Mouse (Mus musculus) hindbrain, embryonic 15.5 days (tissue): ENCODE data around the gene Sec61a1. TPM values are rescaled to one million over a fixed set of nuclear protein-coding genes. Genes with fewer than 3 reads are reported as not detected.
A peak's percentile ranks its signal among the peaks of the same experiment; 100 is the strongest.

Source experiments
- ATAC-seq: fragments of 200-750 bp; cut with Nextera tagmentation; 2 replicates; pipeline ENCODE4 v1.8.0; 2017; ENCODE audit warnings: low read depth, moderate number of reproducible peaks, moderate TSS enrichment; ENCODE audit not compliant: low FRiP score
- H3K27ac ChIP-seq: fragments of 300-500 bp; sonication (generic); replicated peaks from 2 replicates; pipeline ENCODE4 v1.5.1; 2015; ENCODE audit warnings: mild to moderate bottlenecking, inconsistent platforms
- H3K27me3 ChIP-seq: fragments of 300-500 bp; sonication (generic); 2 replicates; pipeline ENCODE4 v1.6.1; 2015; ENCODE audit warnings: control low read depth, inconsistent platforms
- H3K36me3 ChIP-seq: fragments of 300-500 bp; sonication (generic); 2 replicates; pipeline ENCODE4 v1.6.1; 2015; ENCODE audit warnings: control low read depth, inconsistent platforms
- H3K4me1 ChIP-seq: fragments of 300-500 bp; sonication (generic); replicated peaks from 2 replicates; pipeline ENCODE4 v1.6.1; 2015; ENCODE audit warnings: control low read depth, inconsistent platforms
- H3K4me2 ChIP-seq: fragments of 300-500 bp; sonication (generic); 2 replicates; pipeline ENCODE4 v1.6.1; 2015; ENCODE audit warnings: moderate library complexity, mild to moderate bottlenecking, inconsistent platforms
- H3K4me3 ChIP-seq: fragments of 300-500 bp; sonication (generic); 2 replicates; pipeline ENCODE4 v1.5.1; 2015; ENCODE audit warnings: mild to moderate bottlenecking, inconsistent platforms
- H3K9ac ChIP-seq: fragments of 300-500 bp; sonication (generic); 2 replicates; pipeline ENCODE4 v1.6.1; 2015; ENCODE audit warnings: inconsistent platforms
- H3K9me3 ChIP-seq: fragments of 300-500 bp; sonication (generic); 2 replicates; pipeline ENCODE4 v1.6.1; 2016; ENCODE audit warnings: control low read depth, inconsistent platforms
- WGBS: fragments of 180-500 bp; shearing (Covaris S2); methylation state at CpG from one replicate; pipeline ENCODE4 v1.1.7; 2015; 5-methylcytosine and 5-hydroxymethylcytosine counted together
- polyA plus RNA-seq: library from polyadenylated mRNA; unstranded; fragments of >200 nt; fragmentation: Nextera tagmentation; extraction: Ambion mirVana; gene quantifications from 2 replicates; pipeline ENCODE4 v1.2.1, GENCODE M21; 2015

Sec61a1 gene
- polyA plus RNA-seq, 1 experiment from 2014 or later: 160 TPM

DNA sequence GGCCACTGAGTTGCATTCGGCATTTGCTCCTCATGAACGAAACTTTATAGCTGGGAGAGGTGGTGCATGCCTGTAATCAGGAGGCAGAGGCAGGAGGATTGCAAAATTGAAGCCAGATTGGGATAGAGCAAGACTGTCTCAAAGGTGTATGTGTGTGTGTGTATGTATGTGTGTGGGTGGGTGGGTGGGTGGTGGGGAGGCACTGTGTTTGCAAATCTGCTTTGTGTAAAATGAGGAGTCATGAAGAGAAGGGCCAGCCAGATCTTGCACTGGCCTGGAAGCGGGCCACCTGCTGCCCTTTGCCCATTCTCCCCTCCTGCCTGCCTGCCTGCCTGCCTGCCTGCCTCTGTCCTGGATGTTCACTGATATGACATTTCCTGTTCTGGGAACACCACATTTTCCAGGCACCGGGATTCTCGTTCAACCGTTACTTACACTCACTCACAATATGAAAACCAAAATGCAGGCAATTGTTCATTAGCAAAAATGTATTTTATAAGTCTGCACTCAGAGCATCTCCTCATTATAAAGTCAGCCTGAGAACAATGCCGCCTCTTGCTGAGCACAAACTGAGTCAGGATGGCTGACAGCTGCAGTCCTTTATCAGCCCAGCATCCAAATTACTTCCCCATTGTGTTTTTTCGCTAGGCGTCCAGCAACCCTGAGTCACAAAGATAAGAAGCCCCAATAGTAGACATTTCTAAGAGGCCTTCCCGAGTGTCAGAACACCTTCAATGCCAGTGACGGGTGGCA, 26.1 kb upstream of the Sec61a1 start:
- Histone ChIP-seq H3K27ac (peak overlapping the region; percentile 4; the same call in 1 of the 2 replicates), H3K4me3 (no peak overlapping the region), H3K27me3 (no peaks in the 10 kb centered on the region), H3K4me2 (no peak overlapping the region), H3K36me3 (no peaks in the 10 kb centered on the region), H3K4me1 (peaks cover 13% of the 10 kb centered on the region), H3K9me3 (no peaks in the 10 kb centered on the region), H3K9ac (no peak overlapping the region; the same call in 1 of the 2 replicates)
- no peak for ATAC-seq
- WGBS: 23% methylated on average over 11 of the region's 11 CpGs

DNA sequence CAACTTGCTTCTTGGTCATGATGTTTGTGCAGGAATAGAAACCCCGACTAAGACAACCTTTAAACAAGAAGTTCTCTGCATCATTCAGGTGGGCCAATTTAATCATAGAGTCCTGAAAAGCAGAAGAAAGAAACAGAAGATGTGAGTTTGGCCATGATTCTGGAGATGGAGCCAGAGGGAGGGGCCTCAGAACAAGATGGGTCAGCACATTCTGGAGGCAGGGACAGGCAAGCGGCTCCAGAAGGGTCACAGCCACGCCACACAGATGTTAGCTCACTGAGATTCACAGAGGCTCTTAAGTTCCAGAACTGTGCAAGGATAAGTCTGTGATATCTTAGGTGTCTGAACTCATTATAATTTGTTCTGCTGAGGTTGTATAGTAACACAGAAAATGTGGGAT, 25.5 kb upstream of the Sec61a1 start:
- H3K9ac ChIP-seq: no peak overlapping the region
- ATAC-seq: no peak
- no peak overlapping the region for H3K27ac ChIP-seq
- no peak overlapping the region for H3K4me3 ChIP-seq
- H3K4me2 ChIP-seq: no peak overlapping the region
- no peaks in the 10 kb centered on the region for H3K27me3 ChIP-seq
- peaks cover 11% of the 10 kb centered on the region for H3K4me1 ChIP-seq
- WGBS: 86% methylated on average over 3 of the region's 3 CpGs
- no peaks in the 10 kb centered on the region for H3K9me3 ChIP-seq
- no peaks in the 10 kb centered on the region for H3K36me3 ChIP-seq

- Histone ChIP-seq H3K27me3 (no peaks in the 10 kb centered on the region), H3K27ac (no peak overlapping the region), H3K9ac (no peak overlapping the region), H3K4me2 (no peak overlapping the region), H3K9me3 (no peaks in the 10 kb centered on the region), H3K36me3 (no peaks in the 10 kb centered on the region), H3K4me3 (no peak overlapping the region), H3K4me1 (peaks cover 6% of the 10 kb centered on the region)
- 60% methylated on average over 2 of the region's 2 CpGs for WGBS
- ATAC-seq: no peak
These were observed 21.5 kb upstream of the Sec61a1 start for GRCm38 (mm10) chr6:88540093-88540755.

DNA sequence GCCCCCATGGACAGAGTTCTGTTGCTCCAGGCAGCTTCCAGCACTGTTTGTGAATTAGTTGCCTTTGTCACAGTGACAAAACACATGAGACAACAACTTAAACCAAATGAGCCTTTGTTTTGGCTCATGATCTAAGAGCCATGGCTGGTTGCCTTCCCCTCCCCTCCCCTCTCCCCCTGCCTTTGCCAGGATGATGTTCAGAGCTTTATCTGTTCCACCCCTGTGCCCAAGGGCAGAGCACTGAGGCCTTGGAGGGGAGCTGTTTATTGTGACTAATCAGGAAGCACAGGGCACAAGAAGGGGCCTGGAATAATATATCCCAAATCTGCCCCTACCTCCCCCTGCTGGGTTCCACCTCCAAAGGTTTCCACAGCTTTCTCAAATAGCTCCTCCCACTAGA, 11.6 kb upstream of the Sec61a1 start:
- no peak for ATAC-seq
- H3K36me3 ChIP-seq: no peaks in the 10 kb centered on the region
- no peaks in the 10 kb centered on the region for H3K9me3 ChIP-seq
- H3K27me3 ChIP-seq: no peaks in the 10 kb centered on the region
- H3K4me1 ChIP-seq: no peaks in the 10 kb centered on the region
- H3K4me2 ChIP-seq: no peak overlapping the region
- no peak overlapping the region for H3K9ac ChIP-seq
- no peak overlapping the region for H3K27ac ChIP-seq
- no peak overlapping the region for H3K4me3 ChIP-seq

- Histone ChIP-seq H3K9me3 (no peaks in the 10 kb centered on the region), H3K9ac (no peak overlapping the region), H3K4me2 (no peak overlapping the region), H3K4me1 (peaks cover 9% of the 10 kb centered on the region), H3K27ac (no peak overlapping the region), H3K27me3 (no peaks in the 10 kb centered on the region), H3K36me3 (no peaks in the 10 kb centered on the region), H3K4me3 (no peak overlapping the region)
- 91% methylated on average over 4 of the region's 4 CpGs for WGBS
- no peak for ATAC-seq
These were observed 5.4 kb upstream of the Sec61a1 start for GRCm38 (mm10) chr6:88524056-88524455.

DNA sequence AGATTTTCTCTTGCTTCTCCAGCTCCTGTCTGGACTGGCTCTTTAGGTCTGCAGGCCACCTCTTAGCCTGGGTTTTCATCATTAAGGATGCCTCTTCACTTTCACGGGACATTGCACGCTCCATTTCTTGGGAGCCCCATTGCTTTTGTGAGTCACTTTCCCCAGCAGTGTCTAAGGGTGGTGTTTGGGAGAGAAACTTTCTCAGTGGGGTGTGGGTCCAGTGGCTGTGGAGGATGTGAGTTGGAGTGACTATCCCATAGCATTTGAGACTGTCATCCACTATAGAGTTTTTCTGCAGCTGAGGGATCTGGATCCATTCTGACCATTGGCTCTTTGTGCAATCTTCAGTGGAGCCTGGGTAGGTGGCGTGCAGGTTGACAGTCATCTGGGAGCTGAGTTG, 4.7 kb upstream of the Sec61a1 start:
- Histone ChIP-seq H3K36me3 (no peaks in the 10 kb centered on the region), H3K9me3 (no peaks in the 10 kb centered on the region), H3K4me2 (no peak overlapping the region), H3K27ac (no peak overlapping the region), H3K4me1 (peaks cover 9% of the 10 kb centered on the region), H3K9ac (no peak overlapping the region), H3K4me3 (no peak overlapping the region), H3K27me3 (no peaks in the 10 kb centered on the region)
- WGBS: 81% methylated on average over 3 of the region's 3 CpGs
- ATAC-seq: no peak

- Histone ChIP-seq H3K27ac (no peak overlapping the region), H3K4me2 (no peak overlapping the region), H3K4me3 (no peak overlapping the region), H3K36me3 (no peaks in the 10 kb centered on the region), H3K27me3 (no peaks in the 10 kb centered on the region), H3K9ac (no peak overlapping the region), H3K9me3 (no peaks in the 10 kb centered on the region), H3K4me1 (peaks cover 10% of the 10 kb centered on the region)
- WGBS: 72% methylated on average over 3 of the region's 3 CpGs
- no peak for ATAC-seq
These were observed 4.3 kb upstream of the Sec61a1 start for GRCm38 (mm10) chr6:88523043-88523442.

GRCm38 (mm10) chr6:88522606-88523005, 3.9 kb upstream of the Sec61a1 start:
- Histone ChIP-seq H3K27ac (no peak overlapping the region), H3K9me3 (no peaks in the 10 kb centered on the region), H3K9ac (no peak overlapping the region), H3K4me1 (peaks cover 14% of the 10 kb centered on the region), H3K4me2 (no peak overlapping the region), H3K36me3 (no peaks in the 10 kb centered on the region), H3K27me3 (no peaks in the 10 kb centered on the region), H3K4me3 (no peak overlapping the region)
- WGBS: 71% methylated on average over 3 of the region's 3 CpGs
- ATAC-seq: no peak

DNA sequence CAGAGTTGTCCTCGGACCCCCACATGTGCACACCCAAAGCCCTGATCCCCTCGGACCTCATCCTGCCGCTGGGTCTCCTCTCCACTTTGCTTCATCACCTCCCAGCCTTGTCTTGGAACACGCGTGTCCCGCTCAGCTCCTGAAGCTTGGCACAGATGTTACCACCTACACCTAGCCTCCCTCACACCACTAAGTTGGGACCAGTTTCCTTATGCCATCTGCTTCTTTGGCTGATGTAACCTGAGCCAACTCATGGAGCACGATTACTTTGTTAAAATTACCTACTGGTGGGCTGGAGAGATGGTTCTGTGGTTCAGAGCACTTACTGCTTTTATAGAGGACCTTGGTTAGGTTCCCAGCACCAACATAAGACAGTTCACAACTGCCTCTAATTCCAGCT, 3.1 kb upstream of the Sec61a1 start:
- no peaks in the 10 kb centered on the region for H3K36me3 ChIP-seq
- H3K4me3 ChIP-seq: no peak overlapping the region
- ATAC-seq: no peak
- no peaks in the 10 kb centered on the region for H3K27me3 ChIP-seq
- peaks cover 22% of the 10 kb centered on the region for H3K4me1 ChIP-seq
- no peaks in the 10 kb centered on the region for H3K9me3 ChIP-seq
- H3K4me2 ChIP-seq: no peak overlapping the region
- WGBS: 85% methylated on average over 7 of the region's 7 CpGs
- no peak overlapping the region for H3K27ac ChIP-seq
- no peak overlapping the region for H3K9ac ChIP-seq

GRCm38 (mm10) chr6:88517701-88518403, 853 bp downstream of the Sec61a1 start:
- ATAC-seq: no peak
- Histone ChIP-seq H3K4me1 (peaks cover 26% of the 10 kb centered on the region), H3K9me3 (no peaks in the 10 kb centered on the region), H3K9ac (peak overlapping the region; percentile 89), H3K4me2 (peak overlapping the region; percentile 85), H3K27me3 (no peaks in the 10 kb centered on the region), H3K36me3 (peaks cover 28% of the 10 kb centered on the region), H3K4me3 (peak overlapping the region; percentile 82), H3K27ac (peak overlapping the region; percentile 87)
- 15% methylated on average over 18 of the region's 18 CpGs for WGBS

DNA sequence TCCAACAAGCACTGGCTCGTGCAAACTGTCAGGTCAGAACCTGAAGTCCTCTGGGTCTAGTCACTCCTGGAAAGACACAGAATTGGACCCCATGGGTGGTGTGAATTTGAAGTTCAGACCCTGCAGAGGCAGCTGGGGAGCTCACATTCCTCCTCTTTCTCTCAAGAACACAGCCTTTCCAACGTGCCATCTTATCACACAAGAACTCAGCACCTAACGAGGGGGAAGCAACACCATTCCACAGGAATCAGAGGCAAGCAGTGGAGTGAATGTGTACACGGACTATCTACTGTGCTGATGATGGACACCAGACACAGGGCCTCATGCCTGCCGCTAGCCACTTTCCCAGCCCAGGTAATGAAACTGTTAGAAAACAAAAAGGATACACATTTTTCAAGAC, 2.0 kb downstream of the Sec61a1 start:
- Histone ChIP-seq H3K27me3 (no peaks in the 10 kb centered on the region), H3K27ac (no peak overlapping the region), H3K36me3 (peaks cover 39% of the 10 kb centered on the region), H3K9ac (no peak overlapping the region), H3K4me3 (no peak overlapping the region), H3K9me3 (no peaks in the 10 kb centered on the region), H3K4me2 (peak overlapping the region; percentile 85; the same call in 1 of the 2 replicates), H3K4me1 (peaks cover 26% of the 10 kb centered on the region)
- no peak for ATAC-seq
- WGBS: 88% methylated on average over 5 of the region's 5 CpGs

- H3K4me2 ChIP-seq: no peak overlapping the region
- no peak overlapping the region for H3K27ac ChIP-seq
- H3K4me1 ChIP-seq: peaks cover 26% of the 10 kb centered on the region
- H3K4me3 ChIP-seq: no peak overlapping the region
- no peaks in the 10 kb centered on the region for H3K9me3 ChIP-seq
- no peaks in the 10 kb centered on the region for H3K27me3 ChIP-seq
- H3K9ac ChIP-seq: no peak overlapping the region
- H3K36me3 ChIP-seq: peaks cover 46% of the 10 kb centered on the region
- WGBS: 86% methylated on average over 8 of the region's 8 CpGs
- no peak for ATAC-seq
These were observed 2.7 kb downstream of the Sec61a1 start for GRCm38 (mm10) chr6:88515971-88516370.
